Mouse (Mus musculus) spleen, adult 12 weeks (tissue): ENCODE measurements around the gene Gm525.
A peak's percentile ranks its signal among the peaks of the same experiment; 100 is the strongest.
"Not testable (repeated sequence)": the region's sequence is repeated elsewhere in the genome, so short reads cannot be mapped to it uniquely, and the experiment has no call there.

Experiments used
- DNase-seq: peaks from one replicate; pipeline ENCODE4 v3.0.0; 2022; ENCODE audit warnings: low spot score

Gm525 gene

DNA sequence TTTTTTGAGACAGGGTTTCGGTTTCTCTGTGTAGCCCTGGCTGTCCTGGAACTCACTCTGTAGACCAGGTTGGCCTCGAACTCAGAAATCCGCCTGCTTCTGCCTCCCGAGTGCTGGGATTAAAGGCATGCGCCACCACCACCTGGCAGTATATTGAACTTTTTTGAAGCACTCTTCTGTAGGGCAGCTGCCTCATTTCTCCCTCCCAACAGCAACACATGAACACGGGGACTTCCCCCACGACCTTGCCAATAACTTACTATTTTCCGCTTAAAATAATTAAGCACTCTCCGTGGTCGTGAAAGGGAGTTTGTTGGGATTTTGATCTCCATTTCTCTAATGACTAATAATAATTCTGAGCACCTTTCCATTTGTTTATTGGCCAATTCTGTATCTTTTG, 23.7 kb downstream of the Gm525 start:
- DNase-seq, result not testable (repeated sequence)

DNA sequence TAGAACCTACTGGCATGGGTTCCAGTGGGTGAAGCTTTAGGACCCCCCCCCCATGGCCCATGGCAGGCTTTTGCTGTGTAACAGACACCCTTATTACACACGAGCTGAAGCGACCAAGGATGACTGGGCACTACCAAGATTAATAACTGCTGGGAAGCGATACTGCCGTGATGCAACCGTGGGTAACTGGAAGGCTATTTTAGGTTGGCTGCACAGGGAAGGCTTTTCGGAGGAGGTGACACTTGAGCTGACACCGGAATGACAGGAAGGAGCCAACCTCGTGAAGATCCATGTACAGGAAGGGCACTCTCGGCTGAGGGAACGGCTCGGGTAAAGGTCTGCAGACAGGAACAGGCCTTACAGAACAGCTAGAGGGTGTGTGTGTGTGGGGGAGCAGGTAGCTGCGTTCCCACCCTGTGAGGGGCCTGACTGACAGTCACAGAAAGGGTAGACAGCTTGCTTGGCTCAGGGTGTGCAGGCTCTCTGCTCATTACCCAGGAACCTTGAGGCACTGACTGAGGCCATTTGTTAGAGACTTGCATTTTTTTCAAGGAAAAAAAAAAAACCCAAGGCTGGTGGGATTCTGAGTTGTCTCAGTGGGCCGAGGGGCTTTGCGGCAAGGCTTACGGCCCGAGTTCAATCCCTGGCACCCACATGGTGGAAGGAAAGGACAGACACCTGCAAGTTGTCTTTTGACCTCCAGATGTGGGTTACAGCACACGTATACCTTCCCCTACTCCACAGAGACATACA, 24.6 kb downstream of the Gm525 start:
- DNase-seq, result no peak

DNA sequence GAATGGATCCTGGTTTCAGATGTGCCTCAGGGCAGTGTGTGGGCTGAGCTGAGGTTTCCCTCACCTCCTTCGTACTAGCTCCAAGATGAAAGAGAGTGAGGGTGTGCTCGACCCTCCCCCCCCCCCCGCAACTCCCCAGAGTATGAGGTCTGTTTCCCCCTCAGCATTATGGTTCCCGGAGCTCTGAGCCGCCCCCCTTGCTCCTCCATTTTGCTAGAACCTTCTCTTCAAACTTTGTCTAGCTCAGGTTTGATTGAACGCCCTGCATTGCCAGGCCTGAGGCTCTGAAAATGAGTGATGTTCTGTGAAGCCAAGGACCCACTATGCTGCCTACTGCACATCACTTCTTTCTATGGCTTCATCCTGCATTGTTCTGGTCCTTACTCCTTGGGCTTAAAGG, 25.3 kb downstream of the Gm525 start:
- DNase-seq, result no peak

DNA sequence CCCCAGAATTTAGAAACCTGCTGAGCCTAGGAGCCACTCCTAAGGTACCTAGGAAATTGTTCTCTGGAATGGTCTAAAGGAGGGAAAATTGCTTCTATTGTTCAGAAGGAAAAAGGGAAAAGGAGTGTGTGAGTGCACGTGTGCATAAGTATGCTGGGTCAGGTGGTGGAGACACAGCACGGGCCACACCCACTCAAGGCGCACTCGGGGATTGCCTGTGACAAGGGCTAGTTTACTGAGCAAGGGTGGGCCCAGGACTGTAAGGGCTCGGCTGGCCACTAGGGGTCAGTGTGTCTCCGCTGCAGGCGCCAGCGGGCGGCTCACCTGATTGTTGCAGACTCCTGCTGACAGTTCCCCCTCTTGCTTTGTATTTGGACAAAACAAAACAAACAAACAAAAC, 26.8 kb downstream of the Gm525 start:
- DNase-seq, result peak; percentile 73

DNA sequence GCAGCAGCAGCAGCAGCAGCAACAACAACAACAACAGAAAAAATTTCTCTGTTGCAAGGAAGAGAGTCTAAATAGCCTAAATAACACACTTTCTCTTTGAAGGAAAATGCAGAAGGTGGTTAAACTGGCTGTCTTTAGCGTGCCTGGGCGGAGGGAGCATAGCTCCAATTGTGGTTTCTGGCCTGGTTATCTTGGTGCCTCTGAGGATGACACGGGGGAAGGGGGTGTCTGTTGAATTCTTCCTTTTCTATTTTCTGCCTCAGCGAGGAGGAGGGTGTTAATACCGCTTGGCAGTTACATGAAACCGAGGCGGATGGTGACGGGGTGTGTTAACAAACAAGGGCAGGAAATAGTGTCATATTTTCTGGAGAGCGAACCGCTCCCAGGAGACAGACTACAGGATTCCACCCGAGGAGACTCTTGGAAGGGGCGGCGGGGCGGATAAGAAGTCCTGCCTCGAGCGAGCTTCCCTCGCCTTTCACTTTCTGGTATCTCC, 27.2 kb downstream of the Gm525 start:
- DNase-seq, result no peak

DNA sequence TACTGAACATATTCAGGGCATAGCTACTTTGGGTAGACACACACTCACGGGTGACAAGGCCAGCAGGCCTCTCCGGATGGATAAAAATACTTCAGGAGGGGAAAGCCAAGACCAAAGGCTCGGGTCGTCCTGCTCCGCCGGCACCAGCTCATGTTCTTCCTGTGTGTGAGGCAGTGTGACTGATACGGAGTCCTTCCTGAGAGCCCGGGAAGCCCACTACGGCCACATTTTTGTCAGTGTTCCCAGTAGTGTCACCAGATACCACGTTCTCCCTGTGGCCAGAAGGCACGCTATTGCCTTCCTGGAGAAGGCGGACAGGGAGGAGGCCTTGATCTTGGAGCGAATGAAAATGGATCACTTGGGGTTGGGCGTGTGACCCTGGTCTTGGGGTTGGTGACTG, 29.5 kb downstream of the Gm525 start:
- DNase-seq, result no peak

DNA sequence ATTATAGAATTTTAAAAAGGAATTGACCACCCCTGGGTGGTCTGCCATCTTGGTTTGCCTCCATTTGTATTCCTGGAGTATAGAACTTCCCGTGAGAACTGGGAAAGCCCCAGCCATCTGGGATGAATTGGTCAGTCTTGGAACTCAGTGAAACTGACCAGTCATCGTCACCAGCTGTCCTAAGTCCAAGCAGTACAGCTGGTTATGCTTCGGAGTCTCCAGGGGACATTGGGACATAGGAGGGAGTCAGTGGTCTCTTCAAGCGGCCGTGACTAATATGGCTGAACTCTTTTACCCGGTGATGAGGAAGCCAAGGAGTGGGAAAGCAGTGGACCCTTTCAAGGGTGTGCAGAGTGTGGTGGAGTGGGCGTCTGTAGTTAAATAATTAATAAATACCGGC, 31.6 kb downstream of the Gm525 start:
- DNase-seq, result no peak

DNA sequence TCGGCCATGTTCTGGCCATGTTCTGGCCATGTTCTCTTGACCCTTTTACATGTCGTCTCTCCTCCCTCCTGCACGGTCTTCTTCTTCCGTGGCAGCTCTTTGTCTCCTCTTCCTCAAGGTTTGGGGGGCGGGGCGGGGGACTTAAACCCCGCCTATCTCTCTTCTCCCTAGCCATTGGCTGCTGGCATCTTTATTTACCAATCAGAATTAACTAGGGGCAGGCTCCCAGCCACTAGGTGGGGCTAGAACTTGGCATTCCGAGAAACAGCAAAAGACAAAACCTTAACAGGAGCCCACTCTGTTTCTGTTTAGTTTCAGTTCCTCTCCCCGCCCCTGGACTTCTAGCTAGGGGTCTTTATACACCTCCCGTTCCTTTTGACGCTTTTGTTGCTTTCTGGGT, 32.2 kb downstream of the Gm525 start:
- DNase-seq, result no peak

DNA sequence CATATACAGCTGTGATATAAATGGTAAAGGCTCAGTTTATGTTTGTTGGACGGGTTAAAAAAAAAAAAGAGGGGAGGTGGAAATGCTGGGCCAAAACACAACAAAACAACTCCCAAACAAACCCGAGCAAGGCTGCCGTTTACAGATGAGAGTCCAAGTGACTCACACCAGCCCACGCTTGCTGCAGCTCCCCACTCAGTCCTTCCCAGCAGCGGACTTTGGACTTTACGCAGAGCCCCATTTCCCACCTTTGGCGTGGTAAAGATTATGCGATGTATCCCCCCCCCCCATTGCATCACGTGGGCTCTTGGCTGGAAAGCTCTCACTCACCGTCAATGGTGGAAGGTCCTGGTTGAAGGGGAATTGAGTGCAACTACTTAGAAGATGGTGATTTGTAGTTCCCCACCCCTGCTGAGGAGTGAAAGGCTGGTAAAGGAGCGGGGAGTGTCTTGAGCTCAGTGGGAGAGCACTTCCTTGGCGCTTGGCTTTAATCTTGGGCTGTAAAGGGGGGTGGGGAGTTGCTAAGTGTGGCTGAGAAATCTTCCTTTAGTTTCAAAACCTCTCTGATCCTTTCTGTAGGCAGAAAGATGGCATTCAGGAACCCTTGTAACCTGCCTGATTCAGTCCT, 33.7 kb downstream of the Gm525 start:
- DNase-seq, result no peak

DNA sequence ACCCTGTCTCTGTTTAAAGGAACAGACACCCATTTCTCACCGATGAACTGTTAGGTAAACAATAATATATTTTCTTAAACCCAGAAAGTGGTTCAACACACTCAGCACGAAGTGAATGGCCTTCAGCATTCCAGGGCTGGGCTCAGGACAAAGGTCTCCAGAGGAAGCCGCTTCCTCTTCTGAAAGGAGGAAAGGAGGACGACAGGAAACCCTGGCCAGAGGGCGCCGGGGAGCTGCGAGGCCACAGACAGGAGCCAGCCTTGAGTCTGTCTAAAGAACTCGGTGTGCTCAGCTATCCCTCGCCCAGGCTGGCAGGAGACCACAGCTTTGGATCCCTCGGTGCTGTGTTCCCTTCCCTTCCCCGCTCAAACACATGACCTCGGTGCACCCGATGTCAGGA, 50.8 kb downstream of the Gm525 start:
- DNase-seq, result no peak

DNA sequence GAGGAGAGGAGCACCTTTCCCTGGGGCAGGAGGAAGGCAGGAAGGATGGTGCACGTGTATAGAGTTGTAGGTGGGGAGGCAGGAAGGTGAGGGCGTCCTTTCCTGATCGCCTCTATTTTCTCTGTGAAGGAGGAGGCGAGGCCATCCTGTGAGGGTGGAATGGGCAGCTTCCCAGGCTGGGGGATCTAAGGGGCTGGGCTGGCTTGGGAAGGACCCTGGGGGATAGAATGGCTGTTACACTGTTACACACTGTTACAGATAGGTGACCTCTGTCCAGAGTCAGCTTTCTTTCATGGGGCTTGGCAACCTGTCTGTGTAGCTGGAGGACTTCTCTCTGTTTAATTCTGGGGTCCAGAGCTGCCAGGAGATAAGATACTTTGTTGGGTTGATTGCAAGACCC, 57.2 kb downstream of the Gm525 start:
- no peak for DNase-seq

DNA sequence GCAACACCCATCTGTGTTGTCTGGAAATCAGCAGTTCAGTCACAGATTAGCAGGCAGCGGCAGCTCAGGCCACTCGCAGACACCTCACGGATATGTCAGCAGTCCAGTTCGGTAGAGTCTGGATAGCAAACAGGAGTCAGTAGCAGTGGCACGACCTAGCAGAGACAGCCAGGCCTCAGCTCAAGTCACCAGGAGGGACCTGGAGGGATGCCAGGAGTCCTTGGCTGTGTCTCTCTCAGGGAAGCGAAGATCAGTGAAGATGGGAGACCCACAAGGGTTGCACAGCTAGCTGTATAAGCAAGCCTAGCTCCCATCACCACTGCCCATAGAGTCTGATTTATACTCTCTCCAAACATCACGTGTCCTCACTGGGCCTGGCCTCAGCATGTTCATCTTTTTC, 58.8 kb downstream of the Gm525 start:
- no peak for DNase-seq

DNA sequence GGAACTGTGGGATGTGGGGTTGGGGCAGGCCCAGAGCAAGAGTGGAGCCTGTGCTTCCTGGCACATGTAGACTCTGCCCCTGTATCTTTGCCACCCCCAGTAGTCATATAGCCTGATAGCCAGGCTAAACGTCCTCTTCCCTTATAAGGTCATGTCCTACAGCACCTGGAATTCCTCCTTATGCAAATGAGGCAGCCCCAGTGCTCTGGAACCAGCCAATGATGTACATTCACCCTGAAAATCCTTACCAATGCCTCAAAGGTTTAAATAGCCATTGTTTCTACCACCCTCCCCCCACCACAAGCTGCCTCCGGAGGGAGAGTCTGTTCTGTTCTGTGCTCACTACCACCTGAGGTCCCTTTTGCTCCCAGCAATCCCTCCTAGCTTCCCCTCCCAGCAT, 60.6 kb downstream of the Gm525 start:
- DNase-seq, result no peak

DNA sequence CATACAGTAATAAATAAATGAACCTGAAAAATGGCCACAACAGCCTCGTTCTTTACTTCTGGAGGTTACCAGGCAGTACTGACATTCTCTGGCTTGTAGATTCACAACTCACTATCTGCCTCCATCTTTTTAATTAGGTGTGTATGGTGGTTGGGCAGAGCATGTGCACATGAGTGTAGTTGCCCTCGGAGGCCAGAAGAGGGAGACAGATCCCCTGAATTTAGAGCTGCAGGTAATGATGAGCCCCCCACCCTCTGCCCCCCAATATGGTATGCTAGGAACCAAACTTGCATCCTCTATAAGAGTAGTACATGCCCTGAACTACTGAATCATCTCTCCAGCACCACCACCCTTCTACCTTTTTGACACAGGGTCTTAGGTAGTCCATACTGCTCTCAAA, 64.3 kb downstream of the Gm525 start:
- no peak for DNase-seq
